Mouse (Mus musculus): ENCODE data around the gene Ubqln1. TPM values are rescaled to one million over a fixed set of nuclear protein-coding genes. Genes with fewer than 3 reads are reported as not detected.

Gene Ubqln1
- polyA plus RNA-seq, 1 experiment from 2014 or later: 95.9 TPM

GRCm38 (mm10) chr13:58193221-58193620 is 22.2 kb downstream of the Ubqln1 start:
- Histone ChIP-seq H3K9me3 (replicated peaks; ENCODE audit: control insufficient read depth, low read length) (no peaks in the 10 kb centered on the region), H3K4me1 (ENCODE audit: control insufficient read depth, insufficient read depth, low read length) (no peaks in the 10 kb centered on the region), H3K27me3 (replicated peaks; ENCODE audit: control insufficient read depth, insufficient read depth, low read length) (no peaks in the 10 kb centered on the region), H3K36me3 (ENCODE audit: control insufficient read depth, insufficient read depth, low read length) (peaks cover 64% of the 10 kb centered on the region), H3K9ac (ENCODE audit: low read length) (no peak overlapping the region), H3K4me2 (ENCODE audit: low read length) (no peak overlapping the region), H3K4me3 (ENCODE audit: low read depth, low read length) (no peak overlapping the region), H3K27ac (ENCODE audit: low read depth, low read length) (no peak overlapping the region)
- DNase-seq (ENCODE audit: low spot score) (no peak), ATAC-seq (no peak)
- 92% methylated on average over 3 of the region's 3 CpGs for WGBS

- Histone ChIP-seq H3K4me1 (ENCODE audit: control insufficient read depth, insufficient read depth, low read length) (no peaks in the 10 kb centered on the region), H3K27ac (ENCODE audit: low read depth, low read length) (no peak overlapping the region)
- no peak for DNase-seq (ENCODE audit: low spot score)
These were observed 23.3 kb downstream of the Ubqln1 start for GRCm38 (mm10) chr13:58192146-58192545.

GRCm38 (mm10) chr13:58191516-58191915 is 23.9 kb downstream of the Ubqln1 start:
- peaks cover 58% of the 10 kb centered on the region for H3K36me3 ChIP-seq (ENCODE audit: control insufficient read depth, insufficient read depth, low read length)
- ATAC-seq (no peak), DNase-seq (ENCODE audit: low spot score) (no peak)
- H3K27me3 ChIP-seq (replicated peaks; ENCODE audit: control insufficient read depth, insufficient read depth, low read length): no peaks in the 10 kb centered on the region
- WGBS: 98% methylated on average over 14 of the region's 14 CpGs
- no peak overlapping the region for H3K27ac ChIP-seq (ENCODE audit: low read depth, low read length)
- no peak overlapping the region for H3K4me2 ChIP-seq (ENCODE audit: low read length)
- no peaks in the 10 kb centered on the region for H3K9me3 ChIP-seq (replicated peaks; ENCODE audit: control insufficient read depth, low read length)
- no peaks in the 10 kb centered on the region for H3K4me1 ChIP-seq (ENCODE audit: control insufficient read depth, insufficient read depth, low read length)
- no peak overlapping the region for H3K4me3 ChIP-seq (ENCODE audit: low read depth, low read length)
- no peak overlapping the region for H3K9ac ChIP-seq (ENCODE audit: low read length)

More at GRCm38 (mm10) chr13:58192146-58192545, 23.3 kb downstream of the Ubqln1 start:
- Histone ChIP-seq H3K36me3 (ENCODE audit: control insufficient read depth, insufficient read depth, low read length) (peaks cover 56% of the 10 kb centered on the region), H3K9ac (ENCODE audit: low read length) (no peak overlapping the region), H3K27me3 (replicated peaks; ENCODE audit: control insufficient read depth, insufficient read depth, low read length) (no peaks in the 10 kb centered on the region), H3K9me3 (replicated peaks; ENCODE audit: control insufficient read depth, low read length) (no peaks in the 10 kb centered on the region), H3K4me3 (ENCODE audit: low read depth, low read length) (no peak overlapping the region), H3K4me2 (ENCODE audit: low read length) (no peak overlapping the region)
- 93% methylated on average over 6 of the region's 6 CpGs for WGBS
- ATAC-seq: no peak

GRCm38 (mm10) chr13:58189473-58189872 is 26.0 kb downstream of the Ubqln1 start:
- H3K27ac ChIP-seq (ENCODE audit: low read depth, low read length): no peak overlapping the region
- no peaks in the 10 kb centered on the region for H3K27me3 ChIP-seq (replicated peaks; ENCODE audit: control insufficient read depth, insufficient read depth, low read length)
- 74% methylated on average over 5 of the region's 5 CpGs for WGBS
- H3K36me3 ChIP-seq (ENCODE audit: control insufficient read depth, insufficient read depth, low read length): peaks cover 53% of the 10 kb centered on the region
- H3K4me1 ChIP-seq (ENCODE audit: control insufficient read depth, insufficient read depth, low read length): no peaks in the 10 kb centered on the region
- ATAC-seq (no peak), DNase-seq (ENCODE audit: low spot score) (no peak)
- H3K9ac ChIP-seq (ENCODE audit: low read length): no peak overlapping the region
- no peaks in the 10 kb centered on the region for H3K9me3 ChIP-seq (replicated peaks; ENCODE audit: control insufficient read depth, low read length)
- H3K4me2 ChIP-seq (ENCODE audit: low read length): no peak overlapping the region
- no peak overlapping the region for H3K4me3 ChIP-seq (ENCODE audit: low read depth, low read length)

GRCm38 (mm10) chr13:58188412-58188811 is 27.0 kb downstream of the Ubqln1 start:
- Histone ChIP-seq H3K27ac (ENCODE audit: low read depth, low read length) (no peak overlapping the region), H3K9me3 (replicated peaks; ENCODE audit: control insufficient read depth, low read length) (no peaks in the 10 kb centered on the region), H3K4me2 (ENCODE audit: low read length) (no peak overlapping the region), H3K36me3 (ENCODE audit: control insufficient read depth, insufficient read depth, low read length) (peaks cover 53% of the 10 kb centered on the region), H3K4me1 (ENCODE audit: control insufficient read depth, insufficient read depth, low read length) (no peaks in the 10 kb centered on the region), H3K9ac (ENCODE audit: low read length) (no peak overlapping the region), H3K27me3 (replicated peaks; ENCODE audit: control insufficient read depth, insufficient read depth, low read length) (no peaks in the 10 kb centered on the region), H3K4me3 (ENCODE audit: low read depth, low read length) (no peak overlapping the region)
- DNase-seq (ENCODE audit: low spot score) (peak; percentile 85), ATAC-seq (peak; percentile 26; the same call in 1 of the 2 replicates)
- 64% methylated on average over 4 of the region's 4 CpGs for WGBS

- Histone ChIP-seq H3K4me3 (ENCODE audit: low read depth, low read length) (no peak overlapping the region), H3K4me2 (ENCODE audit: low read length) (no peak overlapping the region), H3K9ac (ENCODE audit: low read length) (no peak overlapping the region), H3K9me3 (replicated peaks; ENCODE audit: control insufficient read depth, low read length) (no peaks in the 10 kb centered on the region), H3K4me1 (ENCODE audit: control insufficient read depth, insufficient read depth, low read length) (no peaks in the 10 kb centered on the region), H3K27ac (ENCODE audit: low read depth, low read length) (no peak overlapping the region), H3K27me3 (replicated peaks; ENCODE audit: control insufficient read depth, insufficient read depth, low read length) (no peaks in the 10 kb centered on the region), H3K36me3 (ENCODE audit: control insufficient read depth, insufficient read depth, low read length) (peaks cover 53% of the 10 kb centered on the region)
- WGBS: 98% methylated on average over 3 of the region's 3 CpGs
- ATAC-seq (no peak), DNase-seq (ENCODE audit: low spot score) (no peak)
These were observed 27.7 kb downstream of the Ubqln1 start for GRCm38 (mm10) chr13:58187751-58188150.

- Histone ChIP-seq H3K4me1 (ENCODE audit: control insufficient read depth, insufficient read depth, low read length) (no peaks in the 10 kb centered on the region), H3K27me3 (replicated peaks; ENCODE audit: control insufficient read depth, insufficient read depth, low read length) (no peaks in the 10 kb centered on the region), H3K4me2 (ENCODE audit: low read length) (no peak overlapping the region), H3K9ac (ENCODE audit: low read length) (no peak overlapping the region), H3K36me3 (ENCODE audit: control insufficient read depth, insufficient read depth, low read length) (peaks cover 46% of the 10 kb centered on the region), H3K4me3 (ENCODE audit: low read depth, low read length) (no peak overlapping the region), H3K9me3 (replicated peaks; ENCODE audit: control insufficient read depth, low read length) (no peaks in the 10 kb centered on the region), H3K27ac (ENCODE audit: low read depth, low read length) (no peak overlapping the region)
- DNase-seq (ENCODE audit: low spot score) (no peak), ATAC-seq (no peak)
- WGBS: 61% methylated on average over 8 of the region's 8 CpGs
These were observed 29.2 kb downstream of the Ubqln1 start for GRCm38 (mm10) chr13:58186281-58186680.

- DNase-seq (ENCODE audit: low spot score) (no peak), ATAC-seq (no peak)
- 87% methylated on average over 3 of the region's 3 CpGs for WGBS
- H3K36me3 ChIP-seq (ENCODE audit: control insufficient read depth, insufficient read depth, low read length): peaks cover 47% of the 10 kb centered on the region
- no peak overlapping the region for H3K9ac ChIP-seq (ENCODE audit: low read length)
- H3K27ac ChIP-seq (ENCODE audit: low read depth, low read length): no peak overlapping the region
- H3K4me1 ChIP-seq (ENCODE audit: control insufficient read depth, insufficient read depth, low read length): no peaks in the 10 kb centered on the region
- no peak overlapping the region for H3K4me3 ChIP-seq (ENCODE audit: low read depth, low read length)
- H3K9me3 ChIP-seq (replicated peaks; ENCODE audit: control insufficient read depth, low read length): no peaks in the 10 kb centered on the region
- no peaks in the 10 kb centered on the region for H3K27me3 ChIP-seq (replicated peaks; ENCODE audit: control insufficient read depth, insufficient read depth, low read length)
- H3K4me2 ChIP-seq (ENCODE audit: low read length): no peak overlapping the region
These were observed 31.3 kb downstream of the Ubqln1 start for GRCm38 (mm10) chr13:58184111-58184510.

- no peak overlapping the region for H3K9ac ChIP-seq (ENCODE audit: low read length)
- ATAC-seq (no peak), DNase-seq (ENCODE audit: low spot score) (no peak)
- H3K4me3 ChIP-seq (ENCODE audit: low read depth, low read length): no peak overlapping the region
- no peak overlapping the region for H3K4me2 ChIP-seq (ENCODE audit: low read length)
- H3K36me3 ChIP-seq (ENCODE audit: control insufficient read depth, insufficient read depth, low read length): peaks cover 60% of the 10 kb centered on the region
- H3K4me1 ChIP-seq (ENCODE audit: control insufficient read depth, insufficient read depth, low read length): no peaks in the 10 kb centered on the region
- no peaks in the 10 kb centered on the region for H3K27me3 ChIP-seq (replicated peaks; ENCODE audit: control insufficient read depth, insufficient read depth, low read length)
- 79% methylated on average over 14 of the region's 14 CpGs for WGBS
- H3K27ac ChIP-seq (ENCODE audit: low read depth, low read length): no peak overlapping the region
- H3K9me3 ChIP-seq (replicated peaks; ENCODE audit: control insufficient read depth, low read length): no peaks in the 10 kb centered on the region
These were observed 33.6 kb downstream of the Ubqln1 start for GRCm38 (mm10) chr13:58181607-58182551.
